Mouse (Mus musculus) kidney, adult 18-20 months (tissue): ENCODE results near the gene M1ap.

Source experiments
- DNase-seq: peaks from one replicate; pipeline ENCODE4 v3.0.0; 2021

The M1ap gene

DNA sequence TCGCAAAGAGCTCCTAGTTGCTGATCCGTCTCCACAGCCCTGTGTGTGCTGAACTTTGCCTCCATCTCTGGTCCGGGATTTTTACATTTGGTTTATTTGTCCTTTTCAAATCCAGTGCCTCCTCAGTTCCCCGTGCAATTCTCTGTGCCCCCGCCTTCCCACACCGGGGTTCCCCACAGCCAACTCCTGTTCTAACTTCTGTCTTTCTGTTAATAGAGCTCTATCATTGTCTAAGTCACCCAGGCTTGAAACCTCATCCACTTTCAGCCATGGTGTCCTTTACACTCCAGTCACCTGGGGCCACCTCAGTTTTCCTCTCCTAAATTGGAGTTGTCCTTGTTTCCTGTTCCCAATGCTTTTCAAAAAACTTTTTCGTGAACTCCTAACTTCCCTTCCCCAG is 64.6 kb downstream of the M1ap start:
- DNase-seq: no peak

DNA sequence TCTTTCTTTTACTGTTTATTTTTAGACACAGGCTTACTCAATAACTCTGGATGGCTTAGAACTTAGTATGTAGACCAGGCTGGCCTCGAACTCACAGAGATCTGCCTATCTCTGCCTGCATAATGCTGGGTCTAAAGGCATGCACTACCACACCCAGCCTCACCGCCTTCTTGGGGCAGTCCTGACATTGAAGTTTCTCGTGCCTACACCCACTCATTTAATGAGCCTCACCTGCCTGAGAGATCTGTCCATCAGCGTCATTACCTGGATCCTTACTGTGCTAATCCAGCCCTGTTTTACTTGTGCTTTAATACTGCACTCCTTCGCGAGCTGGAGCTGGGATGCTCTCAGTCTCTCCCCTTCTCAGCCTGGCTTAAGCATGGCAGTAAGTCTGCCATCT is 65.1 kb downstream of the M1ap start:
- DNase-seq: no peak

DNA sequence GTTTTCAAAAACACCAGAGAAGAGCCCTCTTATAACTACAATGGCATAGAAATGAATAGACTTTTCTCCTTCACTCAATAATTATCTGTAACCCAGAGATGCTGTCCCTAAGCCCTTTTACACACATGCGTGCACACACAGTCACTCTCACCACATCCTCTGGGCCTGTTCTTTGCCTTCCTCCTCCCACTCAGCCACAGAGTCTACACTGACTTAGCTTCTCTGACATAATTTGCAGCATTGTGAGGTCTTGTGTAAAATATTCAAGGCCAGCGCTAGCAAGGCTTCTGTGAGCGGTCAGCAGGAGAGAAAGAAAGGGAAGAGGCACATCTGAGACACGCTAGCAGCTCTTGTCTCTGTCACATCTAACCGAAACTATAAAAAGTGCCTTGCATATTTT is 66.7 kb downstream of the M1ap start:
- no peak for DNase-seq

DNA sequence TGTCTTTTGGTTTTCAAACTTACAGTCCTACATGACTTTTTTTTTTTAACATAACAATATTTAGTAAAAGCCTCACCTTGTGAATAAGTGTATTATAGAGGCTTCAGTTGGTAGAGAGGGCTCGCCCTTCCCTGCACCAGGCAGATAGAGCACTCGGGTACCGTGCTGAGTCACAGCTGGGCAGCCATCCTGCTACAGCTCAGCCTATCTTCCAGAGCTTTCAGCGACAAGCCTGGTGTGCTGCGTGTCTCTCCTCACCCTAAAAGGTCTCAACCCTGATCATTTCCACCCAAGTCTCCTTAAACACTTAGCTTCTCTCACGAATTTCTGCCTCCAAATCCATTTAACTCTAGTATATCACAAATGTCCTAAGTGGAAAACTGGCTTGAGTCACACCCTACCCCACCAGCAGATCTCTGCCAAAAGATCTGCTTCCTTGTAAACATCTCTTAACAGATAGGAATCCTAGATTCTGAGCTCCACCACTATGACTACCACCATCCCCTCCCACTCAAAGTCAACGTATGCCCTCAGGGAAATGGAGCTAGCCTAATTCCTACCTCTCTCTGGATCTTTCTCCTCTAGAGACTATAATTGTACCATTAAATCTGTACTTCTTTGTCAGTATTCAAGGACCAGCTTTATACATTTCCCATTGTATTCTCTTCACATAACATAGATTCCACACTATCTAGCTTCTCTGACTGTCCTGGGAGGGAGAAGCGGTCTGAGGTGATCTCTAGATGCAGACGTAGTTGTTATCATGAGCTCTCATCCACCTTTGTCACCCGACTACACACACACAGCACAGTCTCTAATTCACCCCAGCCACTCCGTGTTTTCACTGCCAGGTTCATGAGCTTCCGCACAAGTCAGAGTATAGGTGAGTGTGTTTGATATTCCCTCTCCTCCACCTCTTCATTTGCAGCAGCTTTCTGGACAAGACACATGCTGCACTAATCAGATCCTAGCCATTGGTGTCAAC is 68.1 kb downstream of the M1ap start:
- DNase-seq: no peak

DNA sequence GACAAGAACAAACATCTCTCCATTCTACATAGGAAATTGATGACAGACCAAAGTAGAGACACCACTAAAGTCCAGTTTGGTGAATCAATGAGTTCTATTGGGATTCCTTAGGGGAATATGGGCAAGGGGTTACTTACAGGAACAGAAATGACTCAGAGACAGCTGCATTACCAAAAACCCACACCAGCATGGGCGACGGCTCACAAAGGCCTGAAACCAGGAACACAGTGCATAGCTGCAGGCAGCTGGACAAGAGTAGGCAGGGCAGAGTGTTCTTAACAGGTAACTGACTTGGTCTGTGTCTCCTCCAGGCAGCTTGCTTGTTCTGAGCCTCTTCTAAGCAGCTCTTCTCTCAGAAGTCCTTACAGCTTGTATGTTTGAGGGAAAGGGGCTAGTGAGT is 69.0 kb downstream of the M1ap start:
- DNase-seq: no peak

DNA sequence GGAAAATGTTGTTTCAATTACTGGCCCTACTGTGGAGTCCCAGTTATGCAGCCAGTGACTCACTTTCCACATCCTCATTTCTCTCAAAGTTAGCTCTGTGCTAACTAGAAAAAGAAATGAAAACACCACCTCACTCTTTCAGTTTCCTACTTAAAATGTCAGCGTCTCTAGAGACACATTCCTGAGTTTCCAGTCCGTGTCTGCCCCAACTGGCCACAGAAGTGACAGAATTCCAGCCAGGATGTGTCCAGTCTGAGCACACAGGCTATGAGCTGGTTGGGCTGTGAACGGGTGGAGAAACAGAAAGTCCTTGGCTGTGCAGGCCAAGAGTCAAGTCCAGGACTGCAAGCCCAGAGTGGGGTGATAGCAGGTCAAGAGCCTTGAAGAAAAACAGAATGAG is 70.5 kb downstream of the M1ap start:
- no peak for DNase-seq

DNA sequence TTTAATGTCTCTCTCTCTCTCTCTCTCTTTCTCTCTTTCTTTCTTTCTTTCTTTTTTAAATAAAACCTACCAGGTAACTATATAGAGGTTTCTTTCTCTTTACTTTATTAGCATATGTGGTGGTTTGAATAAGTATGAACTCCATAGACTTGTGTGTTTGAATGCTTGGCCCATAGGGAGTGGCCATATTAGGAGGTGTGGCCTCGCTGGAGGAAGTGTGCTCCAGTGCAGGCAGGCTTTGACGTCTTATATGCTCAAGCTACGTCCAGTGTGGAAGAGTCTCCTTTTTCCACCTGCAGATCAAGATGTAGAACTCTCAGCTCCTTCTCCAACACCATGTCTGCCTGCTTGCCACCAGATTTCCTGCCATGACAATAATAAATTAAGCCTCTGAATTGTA is 72.3 kb downstream of the M1ap start:
- no peak for DNase-seq

DNA sequence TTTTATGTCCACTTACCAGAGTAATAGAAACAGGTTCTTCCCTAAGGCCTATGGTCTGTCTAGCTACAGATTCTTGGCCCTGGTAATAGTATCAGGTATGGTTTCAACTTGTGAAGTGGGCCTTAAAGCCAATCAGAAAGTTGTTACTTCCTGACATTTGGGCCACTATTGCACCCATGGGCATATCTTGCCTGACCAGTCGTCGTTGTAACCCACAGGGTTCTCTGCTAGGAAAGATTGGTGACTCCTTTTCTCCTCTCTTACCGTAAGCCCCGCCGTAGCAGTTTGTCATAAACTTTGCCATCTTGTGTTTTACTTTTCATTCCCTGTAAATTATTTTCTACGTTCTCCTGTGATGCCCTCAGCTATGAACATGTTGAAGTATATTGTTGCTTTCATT is 73.4 kb downstream of the M1ap start:
- no peak for DNase-seq

DNA sequence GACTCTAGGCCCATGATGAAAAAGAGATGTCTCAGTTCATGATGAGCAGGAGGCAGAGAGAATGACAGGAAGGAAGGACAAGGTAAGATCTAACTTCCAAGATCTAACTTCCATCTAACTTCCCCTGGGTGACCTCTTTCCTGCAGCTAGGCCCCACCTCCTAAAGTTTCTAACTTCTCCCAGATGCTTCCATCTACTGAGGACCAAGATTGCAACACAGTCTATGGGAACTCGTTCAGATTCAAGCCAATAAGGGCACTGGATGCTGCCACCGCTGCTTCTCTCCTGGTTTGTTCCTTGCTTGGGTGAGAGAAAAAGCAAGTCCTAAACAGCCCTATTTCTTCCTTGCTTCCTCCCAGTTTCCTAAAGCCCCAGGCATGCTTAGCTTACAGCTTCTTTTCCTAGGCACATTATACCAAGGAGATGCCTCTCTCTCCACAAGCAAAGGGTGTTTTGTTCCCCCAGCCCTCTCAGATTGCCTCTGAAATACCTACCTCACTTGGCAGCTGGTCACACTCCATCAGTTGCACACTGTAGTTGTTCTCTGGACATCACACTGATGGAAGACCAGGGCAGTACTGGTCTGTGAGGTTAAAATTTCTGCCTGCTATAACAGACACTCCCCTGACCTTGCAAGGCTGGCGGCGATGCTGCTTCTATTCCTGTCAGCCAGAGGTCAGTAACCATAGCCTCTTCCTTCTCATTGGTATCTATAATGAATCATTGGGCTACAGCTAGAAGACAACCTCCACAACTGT is 74.3 kb downstream of the M1ap start:
- DNase-seq: no peak

DNA sequence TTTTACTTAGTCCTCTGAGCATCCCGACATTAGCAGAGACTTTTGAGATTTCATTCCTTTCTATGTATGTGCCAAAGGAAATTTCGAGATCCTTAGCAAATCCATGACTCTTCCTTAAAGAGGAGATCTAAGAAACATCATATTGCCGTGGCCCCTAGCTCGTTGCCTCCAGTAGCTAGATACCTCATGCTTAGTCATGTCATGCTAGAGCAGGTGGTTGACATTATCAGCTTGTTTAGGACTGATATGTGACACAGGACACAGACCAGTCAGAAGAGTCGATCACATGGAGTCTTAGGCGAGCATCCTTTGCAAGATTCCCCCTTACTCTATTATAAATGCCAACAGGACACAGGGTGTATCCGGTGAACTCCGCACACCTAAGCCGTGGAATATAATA is 76.3 kb downstream of the M1ap start:
- DNase-seq: no peak

DNA sequence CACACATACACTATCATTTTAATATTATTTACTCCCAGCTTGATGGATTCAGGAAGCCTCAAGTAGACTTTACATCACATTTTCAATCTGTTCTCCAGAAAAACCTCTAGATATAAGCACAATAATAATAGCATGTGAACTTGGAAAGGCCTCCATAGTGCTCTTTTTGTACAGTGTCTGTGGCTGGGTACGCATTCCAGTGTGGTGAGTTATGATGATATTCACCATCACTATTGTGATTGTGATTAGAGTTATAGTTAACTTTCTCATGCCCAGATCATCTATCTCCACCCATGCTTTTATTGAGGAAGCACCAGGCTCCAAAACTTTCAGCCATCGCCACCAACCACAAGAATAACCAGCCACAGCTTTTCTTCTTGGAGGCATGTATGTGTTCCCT is 77.1 kb downstream of the M1ap start:
- DNase-seq: no peak

DNA sequence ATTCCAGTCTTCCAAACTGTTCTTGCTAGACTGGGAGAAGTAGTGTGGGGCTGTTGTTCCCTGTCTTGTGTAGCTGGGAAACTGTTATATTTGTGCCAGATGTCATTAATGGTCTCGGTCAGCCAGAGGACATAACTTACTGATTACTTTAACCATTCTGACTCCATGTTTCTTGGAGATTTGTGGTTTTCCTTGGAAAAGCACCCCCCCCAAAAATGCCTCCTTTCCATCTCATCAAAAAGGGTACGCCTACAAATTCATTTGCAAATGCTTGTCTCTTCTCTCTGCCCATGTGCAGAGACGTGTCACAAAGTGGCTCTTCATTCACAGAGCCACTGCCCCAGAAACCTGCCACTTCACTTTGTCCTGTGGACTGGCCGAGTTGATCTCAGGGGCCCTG is 77.7 kb downstream of the M1ap start:
- DNase-seq: no peak

DNA sequence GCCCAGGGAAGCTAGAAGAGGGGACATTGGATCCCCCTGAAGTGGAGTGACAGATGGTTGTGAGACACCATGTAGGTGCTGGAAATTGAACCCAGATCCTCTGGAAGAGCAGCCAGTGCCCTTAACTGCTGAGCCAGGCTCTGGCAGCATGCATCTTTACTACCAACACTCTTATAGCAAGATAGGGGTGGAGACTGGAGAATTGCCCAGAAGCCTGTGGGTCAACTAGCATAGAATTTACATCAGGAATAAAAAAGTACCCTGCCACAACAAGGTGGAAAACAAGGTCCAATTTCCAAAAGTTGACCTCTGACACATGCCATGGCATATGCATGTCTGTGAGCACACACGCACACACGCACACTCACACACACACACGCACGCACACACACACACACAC is 78.5 kb downstream of the M1ap start:
- DNase-seq: no peak

DNA sequence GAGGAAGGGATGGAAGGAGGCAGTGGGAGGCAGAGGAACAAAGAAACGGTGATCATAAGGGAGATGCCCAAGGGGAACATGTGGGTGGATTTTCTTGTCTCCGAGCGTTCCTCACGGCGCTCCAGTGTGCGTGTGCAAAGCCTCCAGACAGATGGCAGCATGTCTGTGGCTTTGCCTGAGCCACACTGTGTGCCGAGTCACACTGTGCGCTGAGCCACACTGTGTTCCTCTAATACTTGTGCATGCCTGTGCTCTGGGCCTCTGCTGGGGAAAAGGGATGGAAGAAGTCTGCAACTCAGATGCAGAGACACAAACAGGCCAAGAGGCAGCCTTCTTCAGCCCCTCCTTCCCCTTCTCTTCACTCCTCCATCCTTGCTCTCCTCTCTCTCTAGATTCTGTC is 80.6 kb downstream of the M1ap start:
- DNase-seq: no peak

DNA sequence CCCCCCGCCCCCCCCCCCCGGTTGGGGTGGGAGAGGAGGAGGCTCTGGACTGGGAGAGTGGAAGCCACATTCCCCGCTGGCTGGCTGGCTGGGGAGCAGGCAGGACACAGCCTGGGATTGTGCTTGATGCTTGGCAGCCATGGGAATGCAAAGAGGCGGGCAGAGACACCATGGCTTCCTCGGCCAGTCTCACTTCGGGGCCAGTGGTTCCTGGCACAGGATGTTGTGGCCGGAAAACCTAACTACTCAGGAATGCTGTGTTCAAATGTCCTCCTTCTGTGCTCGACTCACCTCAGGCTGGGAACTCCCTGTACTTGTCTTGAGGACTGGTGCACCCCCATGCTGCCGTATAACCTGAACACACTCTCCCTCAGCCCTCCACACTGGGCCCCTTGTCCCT is 81.0 kb downstream of the M1ap start:
- DNase-seq: no peak

DNA sequence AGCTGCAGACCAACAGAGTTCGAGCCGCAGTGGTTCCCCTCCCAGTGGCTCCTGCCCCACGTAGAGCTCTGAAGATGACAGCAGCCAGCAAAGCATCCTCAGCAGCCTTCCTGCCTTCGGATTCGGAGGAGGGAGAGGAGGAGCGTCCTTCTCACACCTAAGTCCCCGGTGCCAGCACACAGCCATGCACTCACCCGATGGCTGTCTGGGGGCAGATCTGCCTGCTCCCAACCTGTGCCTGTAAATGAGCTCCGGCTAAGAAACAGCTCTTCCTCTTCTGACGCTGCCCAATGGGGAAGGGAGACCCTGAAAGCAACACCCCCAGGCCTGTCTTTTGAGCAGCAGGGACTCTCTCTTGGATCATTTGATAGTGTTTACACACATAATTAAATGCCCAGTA is 83.1 kb downstream of the M1ap start:
- DNase-seq: no peak

DNA sequence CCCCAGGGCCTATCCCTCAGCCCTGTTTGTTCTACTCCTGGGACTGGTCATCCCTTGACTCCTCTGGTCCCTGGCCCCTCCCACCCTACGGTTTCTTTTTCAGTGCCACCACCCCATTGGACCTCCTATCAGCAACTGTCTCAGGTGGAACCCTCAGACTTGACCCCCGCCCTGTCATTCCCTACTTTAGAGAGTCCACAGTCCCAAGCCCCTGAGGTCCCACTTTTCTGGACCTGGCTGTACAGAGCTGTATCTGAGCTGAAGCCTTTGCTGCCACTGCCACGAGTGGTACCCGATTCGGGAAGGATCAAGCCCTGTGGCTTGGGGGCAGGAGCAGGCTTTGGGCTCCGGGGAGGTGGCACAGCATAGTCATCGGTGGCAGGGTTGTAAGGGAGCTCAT is 84.4 kb downstream of the M1ap start:
- no peak for DNase-seq

DNA sequence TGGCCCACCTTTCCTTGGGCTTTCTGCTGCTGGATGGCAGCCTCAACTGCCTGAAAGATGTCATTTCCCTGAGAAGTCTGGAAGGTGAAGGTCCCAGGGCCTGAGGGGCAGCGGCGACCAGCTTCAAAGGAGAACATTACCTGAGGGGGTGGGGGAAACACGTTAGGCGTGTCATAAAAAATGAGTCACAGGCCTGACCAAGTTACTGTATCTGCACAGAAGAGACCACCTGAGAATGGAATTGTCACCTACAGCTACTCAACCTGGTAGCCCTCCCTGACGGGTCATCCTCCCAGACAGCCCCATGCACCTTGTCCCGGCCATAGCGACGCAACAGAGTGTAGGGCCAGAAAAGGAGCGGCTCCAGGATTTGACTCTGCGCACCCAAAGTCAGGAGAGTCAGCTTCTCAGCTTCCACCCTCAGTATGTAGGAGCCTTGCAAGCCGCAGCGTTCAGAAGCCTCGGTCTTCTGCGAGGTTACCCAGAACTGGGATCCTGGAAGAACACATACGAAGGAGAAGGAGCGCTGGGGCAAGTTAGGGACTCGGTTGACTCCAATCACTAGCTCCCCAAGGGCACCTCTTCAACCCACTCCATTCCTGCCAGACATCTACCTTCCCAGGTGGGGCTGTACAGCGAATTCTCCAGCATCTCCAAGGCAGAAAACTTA is 85.4 kb downstream of the M1ap start:
- no peak for DNase-seq

DNA sequence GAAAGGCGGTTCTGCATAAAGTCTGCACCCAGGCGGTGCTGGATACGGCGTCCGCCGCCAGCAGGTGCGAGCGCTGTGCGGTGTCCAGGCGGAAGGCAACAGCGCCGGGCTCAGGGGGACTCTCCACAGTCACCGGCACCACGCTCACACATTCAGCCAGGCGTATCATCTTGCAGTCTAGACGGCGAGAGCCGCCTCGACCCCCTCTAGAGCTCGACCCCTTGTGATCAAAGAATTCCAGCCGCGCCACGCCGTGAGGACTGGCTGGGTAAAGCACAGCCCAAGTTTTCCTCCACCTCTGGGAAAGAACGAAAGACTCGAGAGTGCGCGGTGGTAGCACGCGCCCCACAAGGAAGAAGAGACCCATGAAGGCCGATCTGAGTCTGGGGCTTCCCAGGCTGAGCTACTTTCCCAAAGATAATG is 86.1 kb downstream of the M1ap start:
- peak; percentile 62 for DNase-seq

DNA sequence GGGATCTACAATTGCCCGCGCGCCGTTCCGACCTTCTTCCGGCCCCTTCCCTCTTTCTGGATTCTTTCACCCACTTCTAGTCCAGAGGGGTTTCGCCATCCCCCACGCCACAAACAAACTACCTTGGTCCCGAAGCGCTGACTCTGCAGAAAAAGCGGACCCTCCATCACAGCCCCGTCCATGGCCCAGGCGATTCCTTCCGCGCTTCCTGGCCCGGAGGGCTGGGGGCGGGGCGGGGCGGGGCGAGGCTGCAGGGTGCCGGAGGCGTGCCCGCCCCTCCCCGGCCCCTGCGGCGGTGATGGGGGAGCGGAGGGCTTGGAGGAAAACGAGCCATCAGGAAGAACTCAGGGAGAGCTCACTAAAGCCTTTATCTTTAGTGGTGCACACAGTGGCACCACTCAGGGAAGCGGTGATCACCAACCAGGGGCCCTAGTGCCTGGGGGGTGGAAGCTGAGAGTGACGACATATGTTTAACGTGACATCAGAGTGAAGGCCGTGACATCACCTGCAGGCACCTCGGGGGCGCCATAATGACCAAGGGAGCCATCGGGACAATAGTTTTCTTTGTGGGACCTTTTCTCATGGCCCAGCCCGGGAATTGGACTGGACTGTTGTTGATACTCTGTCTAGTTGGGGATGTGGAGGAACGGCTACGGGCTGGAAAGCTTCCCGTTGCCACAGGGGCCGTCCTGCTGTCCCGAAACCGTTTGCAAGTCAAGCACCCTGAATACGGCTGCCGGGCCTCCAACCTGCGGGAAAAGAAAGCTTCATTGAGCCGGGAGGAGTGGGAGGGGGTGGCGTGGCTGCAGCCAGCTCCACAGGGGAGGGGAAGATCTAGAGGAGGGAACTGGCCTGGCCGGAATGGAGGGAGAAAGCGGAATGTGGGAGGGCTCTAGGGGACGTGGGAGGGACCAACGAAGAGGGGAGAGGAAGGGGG is 86.8 kb downstream of the M1ap start, which contains the start of the genes Dok1 and Loxl3:
Gene Dok1, minus strand, starts transcription at position 223 of the 937 bp plus-strand sequence.
Gene Loxl3, plus strand, starts transcription at position 925 of the 937 bp plus-strand sequence.
- DNase-seq: peak; percentile 74

DNA sequence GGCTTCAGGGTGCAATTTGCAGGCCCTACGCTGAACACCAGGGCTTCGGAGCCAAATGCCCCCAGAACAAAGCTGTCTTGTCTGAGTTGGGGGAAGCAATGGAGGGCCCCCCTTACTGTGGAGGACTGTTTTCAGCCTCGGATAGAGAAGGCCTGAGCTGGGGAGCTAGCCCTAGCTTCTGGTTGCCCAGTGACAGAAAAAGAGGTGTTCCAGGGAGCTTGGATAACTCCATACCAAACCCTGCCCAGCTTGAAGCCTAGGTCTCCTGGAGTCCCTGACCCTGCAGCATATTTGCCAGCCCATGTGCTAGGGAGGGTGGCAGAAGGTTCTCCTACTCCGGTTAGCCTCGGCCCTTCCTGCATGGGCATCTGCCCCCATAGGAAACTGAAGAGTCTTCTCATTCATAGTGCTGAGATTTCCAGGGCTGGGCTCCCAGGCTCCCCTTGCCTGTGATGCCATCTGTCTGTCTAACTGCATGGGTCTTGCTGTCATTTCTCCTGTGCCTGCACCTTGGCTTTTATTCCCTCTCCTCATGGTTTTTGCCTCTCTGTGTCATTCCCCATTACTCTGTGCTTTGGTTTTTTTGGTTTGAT is 87.9 kb downstream of the M1ap start:
- no peak for DNase-seq

DNA sequence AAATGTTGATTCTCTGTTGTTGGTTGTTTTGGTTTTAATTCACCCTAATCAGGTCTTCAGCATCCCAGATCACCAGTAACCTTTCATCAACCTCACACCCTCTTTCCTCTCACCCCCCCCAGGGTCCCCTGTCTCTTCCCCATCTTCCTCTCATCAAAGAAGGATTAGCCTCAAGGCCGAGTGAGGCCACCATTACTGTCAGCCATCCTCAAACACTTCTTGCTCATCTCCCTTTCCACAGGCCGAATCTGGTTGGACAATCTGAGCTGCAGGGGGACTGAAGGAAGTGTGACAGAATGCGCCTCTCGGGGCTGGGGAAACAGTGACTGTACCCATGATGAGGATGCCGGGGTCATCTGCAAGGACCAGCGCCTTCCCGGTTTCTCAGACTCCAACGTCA is 90.5 kb downstream of the M1ap start:
- no peak for DNase-seq
